Mouse (Mus musculus) CH12.LX (cell line): ENCODE results near the gene Il20rb. TPM values are rescaled to one million over a fixed set of nuclear protein-coding genes. Genes with fewer than 3 reads are reported as not detected.

Experiments
- DNase-seq: peaks from one replicate; pipeline ENCODE4 v3.0.0-alpha.2; 2013; ENCODE audit errors: extremely low read depth
- H3K27ac ChIP-seq: 2 replicates; pipeline ENCODE4 v1.5.1; 2012; ENCODE audit warnings: low read depth, mild to moderate bottlenecking, control low read depth, moderate library complexity; ENCODE audit not compliant: insufficient read depth
- H3K27me3 ChIP-seq: replicated peaks from 2 replicates; pipeline ENCODE3; 2012; ENCODE audit warnings: inconsistent platforms
- H3K36me3 ChIP-seq, 2 experiments: replicated peaks in 1 of 2; 2 replicates each; pipeline versions ENCODE3 to v1.6.1; 2012; ENCODE audit warnings: inconsistent platforms in 1 of 2, low read length in 1 of 2, mild to moderate bottlenecking in 1 of 2, mixed read lengths in 1 of 2, moderate library complexity in 1 of 2; ENCODE audit not compliant: control insufficient read depth in 1 of 2, insufficient read depth in 1 of 2
- H3K4me1 ChIP-seq, 2 experiments: 2 replicates each; pipeline ENCODE4 v1.6.1; 2012; ENCODE audit warnings: inconsistent platforms in 1 of 2, moderate library complexity in 1 of 2; ENCODE audit not compliant: insufficient read depth in 2 of 2, control insufficient read depth in 1 of 2
- H3K4me2 ChIP-seq: 2 replicates; pipeline ENCODE4 v1.6.1; 2012; ENCODE audit warnings: low read depth, mild to moderate bottlenecking, control low read depth; ENCODE audit not compliant: poor library complexity, insufficient read depth, severe bottlenecking
- H3K4me3 ChIP-seq, 3 experiments: fragments of 150-350 bp in 1 of 3; sonication (generic) in 1 of 3; replicated peaks in 1 of 3; 2 replicates each; pipeline versions ENCODE3 to v1.5.1; 2011 to 2012; ENCODE audit warnings: low read depth in 2 of 3, low read length in 2 of 3, mild to moderate bottlenecking in 2 of 3, moderate library complexity in 2 of 3, control low read depth in 1 of 3, improper control_type of control experiment in 1 of 3, inconsistent platforms in 1 of 3, mixed read lengths in 1 of 3; ENCODE audit not compliant: poor library complexity in 1 of 3
- H3K79me2 ChIP-seq: replicated peaks from 2 replicates; pipeline ENCODE4 v1.6.1; 2012; ENCODE audit warnings: mild to moderate bottlenecking, moderate library complexity; ENCODE audit not compliant: control insufficient read depth, poor library complexity, insufficient read depth, severe bottlenecking; ENCODE audit errors: extremely low read depth
- H3K9ac ChIP-seq: 2 replicates; pipeline ENCODE4 v1.6.1; 2012; ENCODE audit warnings: low read depth, mild to moderate bottlenecking, control low read depth, moderate library complexity; ENCODE audit not compliant: insufficient read depth
- H3K9me3 ChIP-seq: replicated peaks from 2 replicates; pipeline ENCODE3; 2012; ENCODE audit warnings: low read length, inconsistent platforms, mixed read lengths
- CHD2 ChIP-seq: IDR thresholded peaks from 2 replicates; pipeline ENCODE4 v1.6.1; 2011; ENCODE audit warnings: low read length, improper control_type of control experiment
- CTCF ChIP-seq, 2 experiments: IDR thresholded peaks in 1 of 2; conservative IDR thresholded peaks in 1 of 2; 2 replicates each; pipeline ENCODE4 v1.5.1; 2011 to 2012; ENCODE audit warnings: low read depth in 2 of 2, low read length in 2 of 2, improper control_type of control experiment in 1 of 2, inconsistent platforms in 1 of 2, mild to moderate bottlenecking in 1 of 2, moderate library complexity in 1 of 2
- E2F4 ChIP-seq: IDR thresholded peaks from 2 replicates; pipeline ENCODE4 v1.6.1; 2011; ENCODE audit warnings: low read depth, low read length, improper control_type of control experiment; ENCODE audit not compliant: insufficient replicate concordance
- ELF1 ChIP-seq: IDR thresholded peaks from 2 replicates; pipeline ENCODE4 v1.6.1; 2014; ENCODE audit warnings: low read depth, mild to moderate bottlenecking, inconsistent platforms, low read length, improper control_type of control experiment
- ETS1 ChIP-seq: conservative IDR thresholded peaks from 2 replicates; pipeline ENCODE4 v1.6.1; 2012; ENCODE audit warnings: low read depth, mild to moderate bottlenecking, inconsistent platforms, low read length, improper control_type of control experiment, moderate library complexity
- GABPA ChIP-seq: IDR thresholded peaks from 2 replicates; pipeline ENCODE4 v1.6.1; 2012; ENCODE audit warnings: low read depth, low read length, improper control_type of control experiment, inconsistent platforms; ENCODE audit not compliant: insufficient replicate concordance
- JUN ChIP-seq: IDR thresholded peaks from 2 replicates; pipeline ENCODE4 v1.6.1; 2011; ENCODE audit warnings: low read depth, mild to moderate bottlenecking, low read length, improper control_type of control experiment, moderate library complexity; ENCODE audit not compliant: insufficient read depth
- KAT2A ChIP-seq: IDR thresholded peaks from 2 replicates; pipeline ENCODE4 v1.6.1; 2012; ENCODE audit warnings: low read length, improper control_type of control experiment, inconsistent platforms; ENCODE audit not compliant: insufficient replicate concordance
- MAX ChIP-seq: IDR thresholded peaks from 2 replicates; pipeline ENCODE4 v1.6.1; 2011; ENCODE audit warnings: low read length, improper control_type of control experiment
- NRF1 ChIP-seq: IDR thresholded peaks from 2 replicates; pipeline ENCODE4 v1.6.1; 2014; ENCODE audit warnings: low read depth, mild to moderate bottlenecking, inconsistent platforms, low read length, improper control_type of control experiment, moderate library complexity
- PAX5 ChIP-seq: IDR thresholded peaks from 2 replicates; pipeline ENCODE4 v1.6.1; 2012; ENCODE audit warnings: low read length, inconsistent platforms, mixed read lengths
- POLR2A ChIP-seq: IDR thresholded peaks from 2 replicates; pipeline ENCODE4 v1.6.1; 2011; ENCODE audit warnings: low read depth, mild to moderate bottlenecking, improper control_type of control experiment, low read length
- POLR2AphosphoS2 ChIP-seq: IDR thresholded peaks from 2 replicates; pipeline ENCODE4 v1.6.1; 2011; ENCODE audit warnings: low read depth, low read length, improper control_type of control experiment
- RCOR1 ChIP-seq: conservative IDR thresholded peaks from 2 replicates; pipeline ENCODE4 v1.6.1; 2012; ENCODE audit warnings: low read depth, mild to moderate bottlenecking, inconsistent platforms, low read length, improper control_type of control experiment
- TBP ChIP-seq: conservative IDR thresholded peaks from 2 replicates; pipeline ENCODE4 v1.6.1; 2011; ENCODE audit warnings: low read depth, low read length, improper control_type of control experiment
- TCF12 ChIP-seq: IDR thresholded peaks from 2 replicates; pipeline ENCODE4 v1.6.1; 2014; ENCODE audit warnings: low read depth, mild to moderate bottlenecking, inconsistent platforms, low read length, improper control_type of control experiment
- UBTF ChIP-seq: IDR thresholded peaks from 2 replicates; pipeline ENCODE4 v1.6.1; 2012; ENCODE audit warnings: low read depth, mild to moderate bottlenecking, inconsistent platforms, low read length, improper control_type of control experiment, moderate library complexity
- USF1 ChIP-seq: IDR thresholded peaks from 2 replicates; pipeline ENCODE4 v1.6.1; 2014; ENCODE audit warnings: low read depth, mild to moderate bottlenecking, inconsistent platforms, low read length, improper control_type of control experiment
- ZKSCAN1 ChIP-seq: IDR thresholded peaks from 2 replicates; pipeline ENCODE4 v1.6.1; 2012; ENCODE audit warnings: low read depth, inconsistent platforms, low read length, improper control_type of control experiment, borderline replicate concordance
- dilution Hi-C: fragments of 300-500 bp; cut with MboI; formaldehyde crosslinking; loops from 2 replicates; pipeline ENCODE4 v1.14.3; 2020; ENCODE audit warnings: low sequenced_read_pairs; ENCODE audit not compliant: extremely low pct_unique_long_range_greater_than_20kb, extremely low pct_ligation_motif_present
- in situ Hi-C: fragments of 300-500 bp; cut with MboI; formaldehyde crosslinking; loops from 3 replicates; pipeline ENCODE4 v1.14.3; 2019; ENCODE audit warnings: low sequenced_read_pairs, low pct_ligation_motif_present, low pct_unique_long_range_greater_than_20kb, mixed read lengths
- polyA plus RNA-seq: library from polyadenylated mRNA; unstranded; fragments of >175 nt; gene quantifications from 2 replicates; pipeline ENCODE4 v1.2.1, GENCODE M21; 2012; ENCODE audit warnings: low read depth; ENCODE audit not compliant: insufficient read length
- total RNA-seq, 2 experiments: library from RNA; depleted of rRNA; stranded (reverse); fragments of 300-350 nt in 1 of 2; fragments of >200 nt in 1 of 2; gene quantifications; 2 replicates each; pipeline ENCODE4 v1.2.3; 2012 to 2014

The Il20rb gene
- total and polyA plus RNA-seq, 3 experiments: 0.42 to 3.1 (median 1.2) TPM

DNA sequence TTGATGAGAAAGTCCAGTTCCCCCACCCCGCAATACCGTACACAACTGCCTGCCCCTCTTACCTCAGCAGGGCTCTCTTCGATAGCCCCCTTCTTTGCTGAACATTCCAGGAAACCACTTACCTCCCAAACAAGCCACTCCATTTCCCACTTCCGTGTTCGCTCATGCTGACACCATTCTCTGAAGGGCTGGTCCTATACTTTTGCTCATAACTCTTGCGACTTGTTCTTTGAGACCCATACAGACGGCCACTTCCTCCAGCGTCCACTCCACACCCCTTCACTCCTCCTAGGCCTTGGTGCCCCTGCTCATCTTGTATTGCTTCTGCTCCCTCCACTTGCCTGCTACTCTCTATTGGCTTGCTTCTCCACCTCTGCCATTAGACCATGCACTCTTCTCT lies 67.5 kb downstream of the Il20rb start:
- dilution Hi-C loops: no loop called here
- no peak for TF ChIP-seq RCOR1
- no peak for TF ChIP-seq NRF1
- TF ChIP-seq UBTF: no peak
- TF ChIP-seq PAX5: no peak
- no peak for TF ChIP-seq GABPA
- H3K4me2 ChIP-seq: no peak overlapping the region
- no peak overlapping the region for H3K4me3 ChIP-seq
- H3K4me1 ChIP-seq: peaks cover 0 to 3% of the 10 kb centered on the region in 2 experiments; a peak in 1 of 4 replicates
- no peaks in the 10 kb centered on the region for H3K27me3 ChIP-seq
- H3K9ac ChIP-seq: no peak overlapping the region
- no peaks in the 10 kb centered on the region for H3K9me3 ChIP-seq
- H3K36me3 ChIP-seq: no peaks in the 10 kb centered on the region
- no peak overlapping the region for H3K27ac ChIP-seq
- no peaks in the 10 kb centered on the region for H3K79me2 ChIP-seq
- no peak for DNase-seq
- in situ Hi-C loops: no loop called here

DNA sequence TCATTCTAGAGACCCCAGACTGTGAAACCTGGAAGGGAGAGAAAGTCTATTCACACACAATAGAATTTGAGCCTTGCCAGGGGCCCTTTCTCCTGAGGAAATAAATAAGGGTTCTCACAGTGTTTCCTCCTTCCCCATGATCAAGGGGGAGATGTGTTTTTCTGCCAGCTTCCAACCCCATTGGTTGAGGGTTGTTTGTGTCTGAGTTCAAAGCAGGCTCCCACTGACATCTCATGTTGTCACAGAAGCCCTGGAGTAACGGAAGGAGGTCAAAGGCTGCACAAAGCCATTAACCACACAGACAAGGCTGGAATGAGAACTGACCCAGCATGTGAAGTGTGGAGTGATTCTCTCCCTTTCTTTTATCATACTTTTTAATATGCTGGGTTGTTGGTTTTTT lies 69.8 kb downstream of the Il20rb start:
- DNase-seq: no peak
- TF ChIP-seq TBP: no peak
- no peak for TF ChIP-seq MAX
- TF ChIP-seq KAT2A: no peak
- no peak for TF ChIP-seq CTCF (conservative IDR thresholded peaks at IDR 0.05 in 1 of 2, IDR thresholded peaks at IDR 0.05 in 1 of 2; ENCODE audit: low read depth in 2 of 2, low read length in 2 of 2)
- TF ChIP-seq CHD2: no peak
- no peak for TF ChIP-seq ZKSCAN1
- TF ChIP-seq POLR2A: no peak
- no peak for TF ChIP-seq POLR2AphosphoS2
- TF ChIP-seq ETS1: no peak
- TF ChIP-seq, all 38 proteins: peak for 0
- in situ Hi-C loops: no loop called here
- H3K4me1 ChIP-seq: peaks cover 0 to 3% of the 10 kb centered on the region in 2 experiments; a peak in 1 of 4 replicates
- no peaks in the 10 kb centered on the region for H3K36me3 ChIP-seq
- H3K4me3 ChIP-seq: no peak overlapping the region
- no peak overlapping the region for H3K9ac ChIP-seq
- dilution Hi-C loops: no loop called here
- no peak overlapping the region for H3K4me2 ChIP-seq
- no peaks in the 10 kb centered on the region for H3K9me3 ChIP-seq
- no peak overlapping the region for H3K27ac ChIP-seq
- H3K27me3 ChIP-seq: no peaks in the 10 kb centered on the region
- no peaks in the 10 kb centered on the region for H3K79me2 ChIP-seq

DNA sequence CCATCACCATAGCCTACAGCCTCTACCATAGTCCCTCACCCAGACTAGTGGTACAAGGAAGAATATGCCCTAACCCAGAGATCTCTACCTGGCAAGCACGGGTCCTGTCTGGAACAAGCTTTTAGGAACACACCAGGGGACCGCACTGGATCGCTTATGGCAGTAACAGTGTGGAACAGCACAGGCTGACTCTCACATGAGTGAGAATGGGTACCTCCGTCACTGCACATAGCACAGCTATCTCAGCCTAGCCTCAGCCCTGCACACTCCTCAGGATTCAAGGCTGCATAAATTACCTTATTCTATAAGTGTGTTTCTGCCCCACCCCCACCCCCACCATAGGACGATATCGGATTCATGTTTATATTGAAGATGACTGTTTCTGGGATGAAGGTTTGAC lies 70.3 kb downstream of the Il20rb start:
- Histone ChIP-seq H3K9me3 (no peaks in the 10 kb centered on the region), H3K4me2 (no peak overlapping the region), H3K79me2 (no peaks in the 10 kb centered on the region), H3K4me1 (peaks cover 0 to 3% of the 10 kb centered on the region in 2 experiments; a peak in 1 of 4 replicates), H3K36me3 (no peaks in the 10 kb centered on the region), H3K9ac (no peak overlapping the region), H3K27me3 (no peaks in the 10 kb centered on the region), H3K27ac (no peak overlapping the region), H3K4me3 (no peak overlapping the region)
- in situ Hi-C loops (no loop called here), dilution Hi-C loops (no loop called here)
- no peak for DNase-seq
- no peak for TF ChIP-seq E2F4
- TF ChIP-seq USF1: no peak
- no peak for TF ChIP-seq ELF1
- no peak for TF ChIP-seq CHD2
- TF ChIP-seq TCF12: no peak
- no peak for TF ChIP-seq MAX
- no peak for TF ChIP-seq RCOR1
- TF ChIP-seq NRF1: no peak
- no peak for TF ChIP-seq TBP
- TF ChIP-seq JUN: no peak
- no peak for TF ChIP-seq UBTF
